Mouse (Mus musculus): ENCODE measurements at regions not wholly inside any gene's neighbourhood (a gene's known extent, or its start where the extent isn't known, plus 50 kb on each side); places are given as distances from the start of the nearest gene placed in this dataset.

GRCm38 (mm10) chr13:60400764-60401487 lies 200.8 kb upstream of the Dapk1 start:
- no peak overlapping the region for H3K4me2 ChIP-seq
- WGBS, result 77% methylated on average over 3 of the region's 3 CpGs
- H3K36me3 ChIP-seq (replicated peaks), result no peaks in the 10 kb centered on the region

GRCm38 (mm10) chr13:60403471-60403870 lies 198.3 kb upstream of the Dapk1 start:
- no peak overlapping the region for H3K27ac ChIP-seq
- WGBS, result 98% methylated on average over 3 of the region's 3 CpGs
- H3K36me3 ChIP-seq (replicated peaks), result no peaks in the 10 kb centered on the region
- ATAC-seq (ENCODE audit: low FRiP score), result no peak
- no peak overlapping the region for H3K4me2 ChIP-seq
- H3K9ac ChIP-seq, result no peak overlapping the region
- H3K4me3 ChIP-seq (replicated peaks), result no peak overlapping the region
- no peaks in the 10 kb centered on the region for H3K27me3 ChIP-seq
- no peaks in the 10 kb centered on the region; the same call in 1 of the 2 replicates for H3K9me3 ChIP-seq
- H3K4me1 ChIP-seq, result no peaks in the 10 kb centered on the region

More at GRCm38 (mm10) chr13:60400764-60401487, 200.8 kb upstream of the Dapk1 start:
- no peaks in the 10 kb centered on the region for H3K4me1 ChIP-seq
- no peaks in the 10 kb centered on the region; the same call in 1 of the 2 replicates for H3K9me3 ChIP-seq
- no peak for ATAC-seq (ENCODE audit: low FRiP score)
- H3K9ac ChIP-seq, result no peak overlapping the region
- no peak overlapping the region for H3K4me3 ChIP-seq (replicated peaks)
- no peaks in the 10 kb centered on the region for H3K27me3 ChIP-seq
- no peak overlapping the region for H3K27ac ChIP-seq

- H3K9me3 ChIP-seq, result no peaks in the 10 kb centered on the region
These were observed 194.4 kb upstream of the Dapk1 start for GRCm38 (mm10) chr13:60407344-60407743.

GRCm38 (mm10) chr13:60409706-60410502 lies 191.8 kb upstream of the Dapk1 start:
- no peak overlapping the region for H3K27ac ChIP-seq
- ATAC-seq (ENCODE audit: low FRiP score), result no peak

More at GRCm38 (mm10) chr13:60407344-60407743, 194.4 kb upstream of the Dapk1 start:
- WGBS, result 91% methylated on average over 4 of the region's 4 CpGs
- Histone ChIP-seq H3K4me1 (no peaks in the 10 kb centered on the region), H3K4me2 (no peak overlapping the region), H3K4me3 (replicated peaks) (no peak overlapping the region), H3K36me3 (replicated peaks) (no peaks in the 10 kb centered on the region), H3K9ac (no peak overlapping the region), H3K27ac (no peak overlapping the region), H3K27me3 (no peaks in the 10 kb centered on the region)
- no peak for ATAC-seq (ENCODE audit: low FRiP score)

GRCm38 (mm10) chr13:60416024-60416423 lies 185.7 kb upstream of the Dapk1 start:
- no peaks in the 10 kb centered on the region for H3K36me3 ChIP-seq (replicated peaks)
- no peak overlapping the region for H3K9ac ChIP-seq
- H3K27me3 ChIP-seq, result no peaks in the 10 kb centered on the region
- H3K27ac ChIP-seq, result no peak overlapping the region
- H3K9me3 ChIP-seq, result no peaks in the 10 kb centered on the region
- 87% methylated on average over 1 of the region's 1 CpGs for WGBS
- H3K4me1 ChIP-seq, result peaks cover 4% of the 10 kb centered on the region
- no peak overlapping the region for H3K4me2 ChIP-seq
- no peak overlapping the region for H3K4me3 ChIP-seq (replicated peaks)
- ATAC-seq (ENCODE audit: low FRiP score), result no peak

More at GRCm38 (mm10) chr13:60409706-60410502, 191.8 kb upstream of the Dapk1 start:
- Histone ChIP-seq H3K27me3 (no peaks in the 10 kb centered on the region), H3K36me3 (replicated peaks) (no peaks in the 10 kb centered on the region), H3K9me3 (no peaks in the 10 kb centered on the region), H3K4me2 (no peak overlapping the region), H3K9ac (no peak overlapping the region), H3K4me3 (replicated peaks) (no peak overlapping the region), H3K4me1 (no peaks in the 10 kb centered on the region)
- 67% methylated on average over 14 of the region's 14 CpGs for WGBS

GRCm38 (mm10) chr13:60417015-60417414 lies 184.7 kb upstream of the Dapk1 start:
- Histone ChIP-seq H3K27ac (no peak overlapping the region), H3K9ac (no peak overlapping the region), H3K4me1 (peaks cover 4% of the 10 kb centered on the region), H3K9me3 (no peaks in the 10 kb centered on the region), H3K4me3 (replicated peaks) (no peak overlapping the region), H3K27me3 (no peaks in the 10 kb centered on the region), H3K36me3 (replicated peaks) (no peaks in the 10 kb centered on the region), H3K4me2 (no peak overlapping the region)
- 92% methylated on average over 8 of the region's 8 CpGs for WGBS
- no peak for ATAC-seq (ENCODE audit: low FRiP score)

- no peaks in the 10 kb centered on the region for H3K36me3 ChIP-seq (replicated peaks)
- H3K27ac ChIP-seq, result no peak overlapping the region
- H3K4me3 ChIP-seq (replicated peaks), result no peak overlapping the region
- no peaks in the 10 kb centered on the region for H3K9me3 ChIP-seq
- no peak overlapping the region for H3K4me2 ChIP-seq
- no peak for ATAC-seq (ENCODE audit: low FRiP score)
- H3K4me1 ChIP-seq, result peaks cover 4% of the 10 kb centered on the region
- no peaks in the 10 kb centered on the region for H3K27me3 ChIP-seq
- no peak overlapping the region for H3K9ac ChIP-seq
- 72% methylated on average over 14 of the region's 14 CpGs for WGBS
These were observed 184.2 kb upstream of the Dapk1 start for GRCm38 (mm10) chr13:60417436-60418158.

GRCm38 (mm10) chr13:60420386-60420785 lies 181.4 kb upstream of the Dapk1 start:
- ATAC-seq (ENCODE audit: low FRiP score), result no peak
- Histone ChIP-seq H3K4me1 (peaks cover 7% of the 10 kb centered on the region), H3K9ac (no peak overlapping the region), H3K9me3 (no peaks in the 10 kb centered on the region), H3K36me3 (replicated peaks) (no peaks in the 10 kb centered on the region), H3K27ac (no peak overlapping the region), H3K4me3 (replicated peaks) (no peak overlapping the region), H3K27me3 (no peaks in the 10 kb centered on the region), H3K4me2 (no peak overlapping the region)
- 19% methylated on average over 7 of the region's 7 CpGs for WGBS

GRCm38 (mm10) chr13:60420842-60421696 lies 180.7 kb upstream of the Dapk1 start:
- WGBS, result 66% methylated on average over 3 of the region's 3 CpGs
- Histone ChIP-seq H3K4me2 (no peak overlapping the region), H3K27ac (no peak overlapping the region), H3K9me3 (no peaks in the 10 kb centered on the region), H3K36me3 (replicated peaks) (no peaks in the 10 kb centered on the region), H3K4me1 (peaks cover 7% of the 10 kb centered on the region), H3K4me3 (replicated peaks) (no peak overlapping the region), H3K27me3 (no peaks in the 10 kb centered on the region), H3K9ac (no peak overlapping the region)
- ATAC-seq (ENCODE audit: low FRiP score), result no peak

GRCm38 (mm10) chr13:60424267-60424666 lies 177.5 kb upstream of the Dapk1 start:
- H3K27ac ChIP-seq, result no peak overlapping the region

GRCm38 (mm10) chr13:60425140-60425539 lies 176.6 kb upstream of the Dapk1 start:
- no peaks in the 10 kb centered on the region for H3K9me3 ChIP-seq
- H3K4me2 ChIP-seq, result no peak overlapping the region
- H3K4me3 ChIP-seq (replicated peaks), result no peak overlapping the region
- peaks cover 19% of the 10 kb centered on the region for H3K4me1 ChIP-seq
- no peak overlapping the region for H3K27ac ChIP-seq
- H3K36me3 ChIP-seq (replicated peaks), result no peaks in the 10 kb centered on the region
- WGBS, result 59% methylated on average over 11 of the region's 11 CpGs
- no peaks in the 10 kb centered on the region for H3K27me3 ChIP-seq
- no peak overlapping the region for H3K9ac ChIP-seq
- no peak for ATAC-seq (ENCODE audit: low FRiP score)

More at GRCm38 (mm10) chr13:60424267-60424666, 177.5 kb upstream of the Dapk1 start:
- no peak for ATAC-seq (ENCODE audit: low FRiP score)
- Histone ChIP-seq H3K4me1 (peaks cover 19% of the 10 kb centered on the region), H3K4me2 (no peak overlapping the region), H3K9me3 (no peaks in the 10 kb centered on the region), H3K9ac (no peak overlapping the region), H3K4me3 (replicated peaks) (no peak overlapping the region), H3K36me3 (replicated peaks) (no peaks in the 10 kb centered on the region), H3K27me3 (no peaks in the 10 kb centered on the region)
- WGBS, result 64% methylated on average over 6 of the region's 6 CpGs
